Mouse (Mus musculus) left cerebral cortex, postnatal 10 days (tissue): ENCODE data around the gene Rgs14. TPM values are rescaled to one million over a fixed set of nuclear protein-coding genes. Genes with fewer than 3 reads are reported as not detected.

ENCODE experiments used
- DNase-seq, 2 experiments: peaks; one replicate each; pipeline ENCODE4 v3.0.0; 2021 to 2022; ENCODE audit warnings: low spot score in 2 of 2, mixed read lengths in 1 of 2; ENCODE audit errors: extremely low spot score in 1 of 2
- intact Hi-C: fragments of 180-260 bp; cut with DNase I; formaldehyde crosslinking; loops from one replicate; pipeline ENCODE4 v1.15.1; 2025
- total RNA-seq, 2 experiments: library from RNA; stranded (reverse); gene quantifications; 2 replicates each; pipeline ENCODE4 v1.2.3; 2021

Gene Rgs14
- total RNA-seq, 2 experiments from 2014 or later, result 19.3 to 20.6 TPM

- intact Hi-C loops, result loop anchor here (2.0 to 5.0 kb wide), 2 partner anchors 50 to 91 kb away; partner anchors contain the start of gene Pdlim7
- peak; percentile 45 to 77 for DNase-seq
Measured at GRCm38 (mm10) chr13:55420933-55421800, 51.6 kb downstream of the Rgs14 start.

- no peak for DNase-seq
- intact Hi-C loops, result no loop called here
Measured at GRCm38 (mm10) chr13:55426613-55427012, 57.1 kb downstream of the Rgs14 start, which contains the start of gene F12. Gene F12, minus strand, starts transcription at chr13:55426793.

- intact Hi-C loops, result no loop called here
Measured at GRCm38 (mm10) chr13:55429226-55429888, 59.8 kb downstream of the Rgs14 start.

GRCm38 (mm10) chr13:55430566-55430965 lies 61.0 kb downstream of the Rgs14 start:
- DNase-seq, result no peak
- intact Hi-C loops, result no loop called here

More at GRCm38 (mm10) chr13:55429226-55429888, 59.8 kb downstream of the Rgs14 start:
- peak in 1 of 2 experiments; percentile 80 for DNase-seq

- intact Hi-C loops, result no loop called here
- DNase-seq, result no peak
Measured at GRCm38 (mm10) chr13:55431889-55432685, 62.6 kb downstream of the Rgs14 start.

Other genes with a start within 250 kb of the Rgs14 start
- gene Gm17617, start 236.2 kb upstream of the Rgs14 start, total RNA-seq, result not detected
- gene Fgfr4, start 217.1 kb upstream of the Rgs14 start, total RNA-seq, result 1 to 10 TPM in 1 of 2 experiments, under 1 TPM in 1; 0.64 to 1.3 TPM
- gene Nsd1, start 159.9 kb upstream of the Rgs14 start, total RNA-seq, result 100 to 1,000 TPM; 141 to 149 TPM
- gene Prelid1, start 49.2 kb upstream of the Rgs14 start, total RNA-seq, result 100 to 1,000 TPM; 180 TPM
- gene Rab24, start 47.8 kb upstream of the Rgs14 start, total RNA-seq, result 10 to 100 TPM; 63.2 to 65.7 TPM
- 1 to 10 TPM; 2.2 to 2.4 TPM for gene Mxd3, start 39.9 kb upstream of the Rgs14 start, total RNA-seq
- 10 to 100 TPM; 38.3 to 42.6 TPM for gene Lman2, start 6.9 kb upstream of the Rgs14 start, total RNA-seq
- gene Slc34a1, start 28.5 kb downstream of the Rgs14 start, total RNA-seq, result not detected
- under 1 TPM; 0.71 to 0.73 TPM for gene Pfn3, start 45.5 kb downstream of the Rgs14 start, total RNA-seq
- gene F12, start 57.1 kb downstream of the Rgs14 start, total RNA-seq, result under 1 TPM; 0.58 to 0.87 TPM
- gene Grk6, start 75.3 kb downstream of the Rgs14 start, total RNA-seq, result 10 to 100 TPM; 70.6 to 73.0 TPM
- 100 to 1,000 TPM in 1 of 2 experiments, 10 to 100 TPM in 1; 91.9 to 103 TPM for gene Prr7, start 94.5 kb downstream of the Rgs14 start, total RNA-seq
- 100 to 1,000 TPM; 350 to 366 TPM for gene Dbn1, start 118.4 kb downstream of the Rgs14 start, total RNA-seq
- 10 to 100 TPM; 60.1 to 61.4 TPM for gene Pdlim7, start 143.9 kb downstream of the Rgs14 start, total RNA-seq
- 1 to 10 TPM; 4.3 to 4.5 TPM for gene Dok3, start 159.6 kb downstream of the Rgs14 start, total RNA-seq
- 10 to 100 TPM; 42.0 to 43.4 TPM for gene Ddx41, start 166.9 kb downstream of the Rgs14 start, total RNA-seq
- 10 to 100 TPM; 65.8 to 67.6 TPM for gene Fam193b, start 201.4 kb downstream of the Rgs14 start, total RNA-seq
- 100 to 1,000 TPM; 118 to 120 TPM for gene Tmed9, start 204.0 kb downstream of the Rgs14 start, total RNA-seq
- 10 to 100 TPM; 24.9 to 25.5 TPM for gene B4galt7, start 230.2 kb downstream of the Rgs14 start, total RNA-seq